Mouse (Mus musculus) ES-Bruce4 (cell line): ENCODE measurements at regions not wholly inside any gene's neighbourhood (a gene's known extent, or its start where the extent isn't known, plus 50 kb on each side); places are given as distances from the start of the nearest gene placed in this dataset.

ENCODE experiments used
- CTCF ChIP-seq: IDR thresholded peaks from one replicate; pipeline ENCODE4 v1.8.1; 2011; ENCODE audit warnings: low read depth, low read length
- EP300 ChIP-seq: IDR thresholded peaks from 2 replicates; pipeline ENCODE4 v1.6.1; 2011; ENCODE audit warnings: low read depth, low read length; ENCODE audit not compliant: insufficient read depth

- TF ChIP-seq EP300 (no peak), CTCF (no peak)
Measured at GRCm38 (mm10) chr12:118569811-118570210, 268.6 kb upstream of the Sp4 start.
